15 mouse cellular contexts compared by ENCODE assay signal in the genomic region with DNA sequence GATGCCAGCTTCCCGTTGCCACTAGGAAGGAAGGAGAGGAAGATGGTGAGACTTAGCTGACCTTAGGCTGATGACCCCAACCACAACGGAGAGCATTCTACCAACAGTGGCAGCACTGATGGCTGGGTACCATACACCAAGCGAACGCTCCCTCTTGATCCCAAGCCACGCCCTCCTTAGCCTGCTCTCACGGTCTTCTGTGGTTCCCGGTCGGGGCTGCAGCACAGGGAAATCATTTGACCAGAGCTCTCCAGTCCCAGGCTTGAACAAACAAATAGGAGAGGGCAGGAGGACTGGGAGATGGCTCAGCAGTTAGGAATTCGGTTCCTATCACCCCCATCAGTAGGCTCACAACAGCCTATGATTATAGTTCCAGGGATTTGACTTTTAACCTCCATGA.
A peak's percentile ranks its signal among the peaks of the same experiment; 100 is the strongest.
DNase-seq lines count a peak whose midpoint lies in the region; ATAC-seq and TF ChIP-seq lines count a peak whose summit lies in the region.
"Had no signal": no experiment of that assay in that cellular context is flagged by ENCODE, and none has a peak within 500 bp of the region (broad histone marks: within the 10 kb centered on the region; RNA-seq: fewer than 3 reads in every experiment).

No protein-coding gene starts in this region.

- no peaks in the 10 kb centered on the region for H3K36me3 ChIP-seq in intestine, embryonic 15.5 days
- no peaks in the 10 kb centered on the region for H3K36me3 ChIP-seq in intestine, postnatal 0 days (ENCODE audit: control insufficient read depth, insufficient read depth)
- H3K36me3 ChIP-seq in midbrain, embryonic 11.5 days (ENCODE audit: control insufficient read depth, insufficient read depth, low read length) = no peaks in the 10 kb centered on the region
- no peaks in the 10 kb centered on the region for H3K36me3 ChIP-seq in midbrain, embryonic 16.5 days (ENCODE audit: control insufficient read depth, insufficient read depth, low read length)
- H3K36me3 ChIP-seq in stomach, embryonic 15.5 days = no peaks in the 10 kb centered on the region; the same call in 1 of the 2 replicates
- H3K36me3 ChIP-seq in forebrain, embryonic 15.5 days = no peaks in the 10 kb centered on the region
- H3K36me3 ChIP-seq: embryonic facial prominence, embryonic 10.5 days; heart, embryonic 12.5 days had no signal

- peak; percentile 57 for ATAC-seq in intestine, embryonic 15.5 days
- ATAC-seq in intestine, postnatal 0 days = no peak
- no peak for ATAC-seq in midbrain, embryonic 11.5 days (ENCODE audit: low FRiP score)
- ATAC-seq in midbrain, embryonic 16.5 days = no peak
- peak; percentile 67 for ATAC-seq in stomach, embryonic 15.5 days (ENCODE audit: insufficient read depth, low FRiP score, low read depth)
- no peak for ATAC-seq in forebrain, embryonic 15.5 days (replicated peaks)
- no peak for ATAC-seq in frontal cortex, adult (ENCODE audit: low TSS enrichment)
- ATAC-seq: forebrain, embryonic 13.5 days had no signal

- no peak overlapping the region for H3K9ac ChIP-seq in intestine, embryonic 15.5 days
- no peak overlapping the region for H3K9ac ChIP-seq in intestine, postnatal 0 days (ENCODE audit: low read depth, low read length)
- H3K9ac ChIP-seq in midbrain, embryonic 11.5 days (ENCODE audit: low read length) = no peak overlapping the region
- no peak overlapping the region for H3K9ac ChIP-seq in midbrain, embryonic 16.5 days (ENCODE audit: low read depth, low read length)
- no peak overlapping the region for H3K9ac ChIP-seq in stomach, embryonic 15.5 days
- H3K9ac ChIP-seq in forebrain, embryonic 15.5 days (replicated peaks) = no peak overlapping the region
- H3K9ac ChIP-seq: forebrain, embryonic 13.5 days; heart, embryonic 12.5 days had no signal

- no peak overlapping the region for H3K4me2 ChIP-seq in intestine, embryonic 15.5 days (replicated peaks)
- no peak overlapping the region for H3K4me2 ChIP-seq in intestine, postnatal 0 days (replicated peaks; ENCODE audit: low read depth)
- no peak overlapping the region for H3K4me2 ChIP-seq in midbrain, embryonic 11.5 days
- H3K4me2 ChIP-seq in midbrain, embryonic 16.5 days (ENCODE audit: low read length) = no peak overlapping the region
- no peak overlapping the region for H3K4me2 ChIP-seq in stomach, embryonic 15.5 days
- H3K4me2 ChIP-seq in forebrain, embryonic 15.5 days (replicated peaks) = no peak overlapping the region
- H3K4me2 ChIP-seq: forebrain, embryonic 13.5 days; heart, embryonic 12.5 days had no signal

- H3K4me3 ChIP-seq in intestine, embryonic 15.5 days (replicated peaks) = no peak overlapping the region
- H3K4me3 ChIP-seq in intestine, postnatal 0 days (ENCODE audit: low read depth, low read length) = no peak overlapping the region
- no peak overlapping the region for H3K4me3 ChIP-seq in midbrain, embryonic 11.5 days (ENCODE audit: low read depth, low read length)
- no peak overlapping the region for H3K4me3 ChIP-seq in midbrain, embryonic 16.5 days (ENCODE audit: low read depth, low read length)
- H3K4me3 ChIP-seq in stomach, embryonic 15.5 days (replicated peaks) = no peak overlapping the region
- H3K4me3 ChIP-seq in forebrain, embryonic 15.5 days = no peak overlapping the region
- H3K4me3 ChIP-seq: embryonic facial prominence, embryonic 10.5 days; forebrain, embryonic 13.5 days; heart, embryonic 12.5 days had no signal

- WGBS in intestine, embryonic 15.5 days = 43% methylated on average over 9 of the region's 9 CpGs
- WGBS in intestine, postnatal 0 days = 36% methylated on average over 9 of the region's 9 CpGs
- WGBS in midbrain, embryonic 11.5 days = 77% methylated on average over 9 of the region's 9 CpGs
- WGBS in midbrain, embryonic 16.5 days = 86% methylated on average over 9 of the region's 9 CpGs
- whole genome bisulfite sequencing in stomach, embryonic 15.5 days = 52% methylated on average over 9 of the region's 9 CpGs
- WGBS in forebrain, embryonic 15.5 days = 78% methylated on average over 9 of the region's 9 CpGs

- DNase-seq in midbrain, embryonic 11.5 days (ENCODE audit: low spot score, missing footprints) = peak; percentile 6
- DNase-seq in left cerebral cortex, adult 8-10 months (ENCODE audit: low spot score in 2 of 2) = no peak
- DNase-seq: adrenal gland, adult 8-10 months; adrenal gland, postnatal 36 days; cerebellum, adult 2 months; heart, adult 18-20 months had no signal

- H3K27ac ChIP-seq in intestine, embryonic 15.5 days = no peak overlapping the region
- no peak overlapping the region for H3K27ac ChIP-seq in intestine, postnatal 0 days (ENCODE audit: low read depth, low read length)
- H3K27ac ChIP-seq in midbrain, embryonic 11.5 days (ENCODE audit: low read depth, low read length) = no peak overlapping the region
- no peak overlapping the region for H3K27ac ChIP-seq in midbrain, embryonic 16.5 days (ENCODE audit: low read length)
- no peak overlapping the region for H3K27ac ChIP-seq in stomach, embryonic 15.5 days
- no peak overlapping the region for H3K27ac ChIP-seq in forebrain, embryonic 15.5 days (replicated peaks)
- H3K27ac ChIP-seq: embryonic facial prominence, embryonic 10.5 days; forebrain, embryonic 13.5 days had no signal

- TF ChIP-seq CTCF in intestine, postnatal 0 days (IDR thresholded peaks at IDR 0.05; ENCODE audit: low read depth) = no peak

- no peaks in the 10 kb centered on the region for H3K27me3 ChIP-seq in intestine, embryonic 15.5 days (replicated peaks)
- H3K27me3 ChIP-seq in intestine, postnatal 0 days (replicated peaks; ENCODE audit: control insufficient read depth, insufficient read depth, low read length) = no peaks in the 10 kb centered on the region
- H3K27me3 ChIP-seq in midbrain, embryonic 11.5 days (ENCODE audit: control insufficient read depth, insufficient read depth, low read length) = no peaks in the 10 kb centered on the region
- no peaks in the 10 kb centered on the region for H3K27me3 ChIP-seq in midbrain, embryonic 16.5 days (ENCODE audit: control insufficient read depth, insufficient read depth, low read depth, low read length)
- H3K27me3 ChIP-seq in stomach, embryonic 15.5 days (replicated peaks) = no peaks in the 10 kb centered on the region
- H3K27me3 ChIP-seq in forebrain, embryonic 15.5 days = no peaks in the 10 kb centered on the region
- H3K27me3 ChIP-seq: forebrain, embryonic 13.5 days; heart, embryonic 12.5 days had no signal

- no peaks in the 10 kb centered on the region for H3K9me3 ChIP-seq in intestine, embryonic 15.5 days
- H3K9me3 ChIP-seq in intestine, postnatal 0 days (ENCODE audit: control insufficient read depth) = no peaks in the 10 kb centered on the region
- no peaks in the 10 kb centered on the region for H3K9me3 ChIP-seq in midbrain, embryonic 11.5 days (ENCODE audit: control insufficient read depth, low read length)
- no peaks in the 10 kb centered on the region; the same call in 1 of the 2 replicates for H3K9me3 ChIP-seq in midbrain, embryonic 16.5 days (replicated peaks; ENCODE audit: control insufficient read depth, low read length, poor library complexity, severe bottlenecking)
- no peaks in the 10 kb centered on the region for H3K9me3 ChIP-seq in stomach, embryonic 15.5 days
- no peaks in the 10 kb centered on the region for H3K9me3 ChIP-seq in forebrain, embryonic 15.5 days
- H3K9me3 ChIP-seq: embryonic facial prominence, embryonic 10.5 days; heart, embryonic 12.5 days had no signal

- no peaks in the 10 kb centered on the region for H3K4me1 ChIP-seq in intestine, embryonic 15.5 days (replicated peaks)
- no peaks in the 10 kb centered on the region for H3K4me1 ChIP-seq in intestine, postnatal 0 days (replicated peaks; ENCODE audit: control insufficient read depth, insufficient read depth, low read length)
- H3K4me1 ChIP-seq in midbrain, embryonic 11.5 days (ENCODE audit: control insufficient read depth, insufficient read depth, low read length) = no peaks in the 10 kb centered on the region
- no peaks in the 10 kb centered on the region for H3K4me1 ChIP-seq in midbrain, embryonic 16.5 days (ENCODE audit: control insufficient read depth, insufficient read depth, low read length)
- H3K4me1 ChIP-seq in stomach, embryonic 15.5 days = no peaks in the 10 kb centered on the region
- no peaks in the 10 kb centered on the region for H3K4me1 ChIP-seq in forebrain, embryonic 15.5 days
- H3K4me1 ChIP-seq: forebrain, embryonic 13.5 days had no signal

Comparison
In these comparisons a context has a peak if more than half of its experiments do, and no peak if none do; other contexts are left out.
1. ATAC-seq: peak in intestine, embryonic 15.5 days (single experiment) and stomach, embryonic 15.5 days (single experiment); none in intestine, postnatal 0 days (single experiment), midbrain, embryonic 11.5 days (single experiment), midbrain, embryonic 16.5 days (single experiment), forebrain, embryonic 15.5 days (single experiment) and frontal cortex, adult (single experiment).